Mouse (Mus musculus) heart, adult 9 months (tissue): ENCODE results near the gene Cog5.

Source experiments
- DNase-seq, 2 experiments: peaks; one replicate each; pipeline ENCODE4 v3.0.0; 2022; ENCODE audit warnings: low spot score in 2 of 2

The Cog5 gene

GRCm38 (mm10) chr12:31938391-31938997 is 283.8 kb downstream of the Cog5 start:
- DNase-seq, result no peak

- DNase-seq, result no peak
Observed at GRCm38 (mm10) chr12:31939026-31939425, 284.4 kb downstream of the Cog5 start.

GRCm38 (mm10) chr12:31943020-31943654 is 288.5 kb downstream of the Cog5 start:
- DNase-seq, result no peak

- no peak for DNase-seq
Observed at GRCm38 (mm10) chr12:31944405-31944804, 289.7 kb downstream of the Cog5 start.

- no peak for DNase-seq
Observed at GRCm38 (mm10) chr12:31947476-31947875, 292.8 kb downstream of the Cog5 start.

GRCm38 (mm10) chr12:31948101-31949000 is 293.7 kb downstream of the Cog5 start:
- DNase-seq, result no peak

GRCm38 (mm10) chr12:31949193-31949741 is 294.6 kb downstream of the Cog5 start:
- DNase-seq, result peak; percentile 91

- DNase-seq, result peak; percentile 100
Observed at GRCm38 (mm10) chr12:31949759-31950658, 295.3 kb downstream of the Cog5 start, which contains the start of gene Hbp1. Gene Hbp1 (minus strand): TSS chr12:31950535.

- DNase-seq, result no peak
Observed at GRCm38 (mm10) chr12:31950659-31951031, 296.0 kb downstream of the Cog5 start.

GRCm38 (mm10) chr12:31955843-31956242 is 301.2 kb downstream of the Cog5 start:
- no peak for DNase-seq

- no peak for DNase-seq
Observed at GRCm38 (mm10) chr12:31964074-31964473, 309.4 kb downstream of the Cog5 start.

GRCm38 (mm10) chr12:31965517-31966212 is 311.0 kb downstream of the Cog5 start:
- no peak for DNase-seq

GRCm38 (mm10) chr12:31966405-31966804 is 311.7 kb downstream of the Cog5 start:
- DNase-seq, result no peak

GRCm38 (mm10) chr12:31967536-31967935 is 312.9 kb downstream of the Cog5 start:
- peak in 1 of 2 experiments; percentile 48 for DNase-seq

- DNase-seq, result no peak
Observed at GRCm38 (mm10) chr12:31969111-31969510, 314.4 kb downstream of the Cog5 start.

GRCm38 (mm10) chr12:31971547-31971946 is 316.9 kb downstream of the Cog5 start:
- no peak for DNase-seq

GRCm38 (mm10) chr12:31973473-31974172 is 319.0 kb downstream of the Cog5 start:
- DNase-seq, result peak; percentile 70 to 77

GRCm38 (mm10) chr12:31976544-31976943 is 321.9 kb downstream of the Cog5 start:
- DNase-seq, result no peak

GRCm38 (mm10) chr12:31977613-31978195 is 323.0 kb downstream of the Cog5 start:
- DNase-seq, result no peak

GRCm38 (mm10) chr12:31983238-31983637 is 328.6 kb downstream of the Cog5 start:
- no peak for DNase-seq
